Mouse (Mus musculus): ENCODE measurements around the gene Brd2. TPM values are rescaled to one million over a fixed set of nuclear protein-coding genes. Genes with fewer than 3 reads are reported as not detected.
"Not testable (repeated sequence)": the region's sequence is repeated elsewhere in the genome, so short reads cannot be mapped to it uniquely, and the experiment has no call there.

The Brd2 gene
- polyA plus RNA-seq, 2 experiments = 121 to 197 TPM

GRCm38 (mm10) chr17:34164202-34164895 lies 41.9 kb upstream of the Brd2 start:
- no peak for TF ChIP-seq POLR2A (IDR thresholded peaks at IDR 0.05; ENCODE audit: borderline replicate concordance, extremely low read depth, insufficient read depth, insufficient read length)
- no peak overlapping the region for H3K9ac ChIP-seq (ENCODE audit: low read depth, low read length, severe bottlenecking)
- no peak for ATAC-seq (ENCODE audit: low FRiP score, low read depth)
- no peak overlapping the region for H3K4me2 ChIP-seq (replicated peaks; ENCODE audit: low read depth, low read length, severe bottlenecking)
- H3K9me3 ChIP-seq (ENCODE audit: control insufficient read depth, low read length) = no peaks in the 10 kb centered on the region
- H3K4me1 ChIP-seq (ENCODE audit: control insufficient read depth, insufficient read depth, low read length) = no peaks in the 10 kb centered on the region
- no peaks in the 10 kb centered on the region for H3K27me3 ChIP-seq (ENCODE audit: control insufficient read depth, insufficient read depth, low read length)
- H3K27ac ChIP-seq (replicated peaks; ENCODE audit: low read depth, low read length) = no peak overlapping the region
- WGBS = 40% methylated on average over 9 of the region's 9 CpGs
- no peaks in the 10 kb centered on the region for H3K36me3 ChIP-seq (ENCODE audit: control insufficient read depth, insufficient read depth, low read length)
- no peak for DNase-seq (ENCODE audit: low spot score)
- no peak overlapping the region for H3K4me3 ChIP-seq (replicated peaks; ENCODE audit: low read length)

GRCm38 (mm10) chr17:34155534-34155933 lies 33.1 kb upstream of the Brd2 start:
- Histone ChIP-seq H3K9me3 (ENCODE audit: control insufficient read depth, low read length) (no peaks in the 10 kb centered on the region), H3K9ac (ENCODE audit: low read depth, low read length, severe bottlenecking) (no peak overlapping the region), H3K27ac (replicated peaks; ENCODE audit: low read depth, low read length) (no peak overlapping the region), H3K4me3 (replicated peaks; ENCODE audit: low read length) (no peak overlapping the region), H3K36me3 (ENCODE audit: control insufficient read depth, insufficient read depth, low read length) (no peaks in the 10 kb centered on the region), H3K4me2 (replicated peaks; ENCODE audit: low read depth, low read length, severe bottlenecking) (no peak overlapping the region), H3K27me3 (ENCODE audit: control insufficient read depth, insufficient read depth, low read length) (no peaks in the 10 kb centered on the region), H3K4me1 (ENCODE audit: control insufficient read depth, insufficient read depth, low read length) (no peaks in the 10 kb centered on the region)
- DNase-seq (ENCODE audit: low spot score) (no peak), ATAC-seq (ENCODE audit: low FRiP score, low read depth) (no peak)
- TF ChIP-seq POLR2A (IDR thresholded peaks at IDR 0.05; ENCODE audit: borderline replicate concordance, extremely low read depth, insufficient read depth, insufficient read length) = no peak
- WGBS = 49% methylated on average over 5 of the region's 5 CpGs

- ATAC-seq (ENCODE audit: low FRiP score, low read depth) = no peak; the same call in 1 of the 2 replicates
- WGBS = 64% methylated on average over 4 of the region's 4 CpGs
Measured at GRCm38 (mm10) chr17:34152923-34153322, 30.5 kb upstream of the Brd2 start, which contains the start of gene H2-DMb1. TSS of gene H2-DMb1 (plus strand) at chr17:34153072.

GRCm38 (mm10) chr17:34144960-34145371 lies 22.5 kb upstream of the Brd2 start:
- no peak overlapping the region for H3K4me3 ChIP-seq (replicated peaks; ENCODE audit: low read length)
- H3K27me3 ChIP-seq (ENCODE audit: control insufficient read depth, insufficient read depth, low read length) = peaks cover 7% of the 10 kb centered on the region
- H3K27ac ChIP-seq (replicated peaks; ENCODE audit: low read depth, low read length) = no peak overlapping the region
- no peak overlapping the region for H3K9ac ChIP-seq (ENCODE audit: low read depth, low read length, severe bottlenecking)
- no peak for ATAC-seq (ENCODE audit: low FRiP score, low read depth)
- no peaks in the 10 kb centered on the region for H3K36me3 ChIP-seq (ENCODE audit: control insufficient read depth, insufficient read depth, low read length)
- no peak overlapping the region for H3K4me2 ChIP-seq (replicated peaks; ENCODE audit: low read depth, low read length, severe bottlenecking)
- WGBS = 74% methylated on average over 3 of the region's 3 CpGs
- DNase-seq (ENCODE audit: low spot score) = no peak
- no peaks in the 10 kb centered on the region for H3K9me3 ChIP-seq (ENCODE audit: control insufficient read depth, low read length)
- no peak for TF ChIP-seq POLR2A (IDR thresholded peaks at IDR 0.05; ENCODE audit: borderline replicate concordance, extremely low read depth, insufficient read depth, insufficient read length)
- peaks cover 2% of the 10 kb centered on the region; the same call in 1 of the 2 replicates for H3K4me1 ChIP-seq (ENCODE audit: control insufficient read depth, insufficient read depth, low read length)

More at GRCm38 (mm10) chr17:34152923-34153322, 30.5 kb upstream of the Brd2 start, which contains the start of gene H2-DMb1:
- no peaks in the 10 kb centered on the region for H3K36me3 ChIP-seq (ENCODE audit: control insufficient read depth, insufficient read depth, low read length)
- no peak within 1 kb of the TSS for H3K9ac ChIP-seq (ENCODE audit: low read depth, low read length, severe bottlenecking)
- H3K4me3 ChIP-seq (replicated peaks; ENCODE audit: low read length) = no peak within 1 kb of the TSS
- DNase-seq (ENCODE audit: low spot score) = peak; percentile 81
- H3K27me3 ChIP-seq (ENCODE audit: control insufficient read depth, insufficient read depth, low read length) = no peaks in the 10 kb centered on the region
- TF ChIP-seq POLR2A (IDR thresholded peaks at IDR 0.05; ENCODE audit: borderline replicate concordance, extremely low read depth, insufficient read depth, insufficient read length) = no peak
- no peak within 1 kb of the TSS; the same call in 1 of the 2 replicates for H3K4me2 ChIP-seq (replicated peaks; ENCODE audit: low read depth, low read length, severe bottlenecking)
- H3K27ac ChIP-seq (replicated peaks; ENCODE audit: low read depth, low read length) = no peak within 1 kb of the TSS
- H3K4me1 ChIP-seq (ENCODE audit: control insufficient read depth, insufficient read depth, low read length) = no peaks in the 10 kb centered on the region
- H3K9me3 ChIP-seq (ENCODE audit: control insufficient read depth, low read length) = no peaks in the 10 kb centered on the region

GRCm38 (mm10) chr17:34144221-34144620 lies 21.8 kb upstream of the Brd2 start:
- not testable (repeated sequence) for H3K36me3 ChIP-seq (ENCODE audit: control insufficient read depth, insufficient read depth, low read length); H3K27ac ChIP-seq (replicated peaks; ENCODE audit: low read depth, low read length); ATAC-seq (ENCODE audit: low FRiP score, low read depth); H3K4me2 ChIP-seq (replicated peaks; ENCODE audit: low read depth, low read length, severe bottlenecking); H3K9me3 ChIP-seq (ENCODE audit: control insufficient read depth, low read length); H3K4me3 ChIP-seq (replicated peaks; ENCODE audit: low read length); DNase-seq (ENCODE audit: low spot score); H3K9ac ChIP-seq (ENCODE audit: low read depth, low read length, severe bottlenecking); H3K4me1 ChIP-seq (ENCODE audit: control insufficient read depth, insufficient read depth, low read length); H3K27me3 ChIP-seq (ENCODE audit: control insufficient read depth, insufficient read depth, low read length)
- WGBS = 92% methylated on average over 4 of the region's 4 CpGs
